Mouse (Mus musculus) T-cell, adult 2 months (primary cell): ENCODE measurements around the gene Olfr1499.
"Not testable (repeated sequence)": the region's sequence is repeated elsewhere in the genome, so short reads cannot be mapped to it uniquely, and the experiment has no call there.

ENCODE experiments used
- DNase-seq: peaks from one replicate; pipeline ENCODE4 v3.0.0; 2022; ENCODE audit warnings: low spot score

Gene Olfr1499

GRCm38 (mm10) chr19:13819347-13819746, at the start of gene Olfr1499:
Olfr1499 (minus strand) TSS chr19:13819447.
- no peak for DNase-seq

- no peak for DNase-seq
Observed at GRCm38 (mm10) chr19:13861495-13861894, 42.2 kb upstream of the Olfr1499 start, which contains the start of gene Olfr1502. Olfr1502 (plus strand) TSS chr19:13861795.

GRCm38 (mm10) chr19:13850592-13850991, 31.3 kb upstream of the Olfr1499 start, which contains the start of gene Olfr1501:
Olfr1501 (minus strand) TSS chr19:13850692.
- DNase-seq: not testable (repeated sequence)

GRCm38 (mm10) chr19:13830388-13830787, 11.1 kb upstream of the Olfr1499 start, which contains the start of gene Olfr1500:
Olfr1500 (minus strand) TSS chr19:13830488.
- DNase-seq: no peak

- no peak for DNase-seq
Observed at GRCm38 (mm10) chr19:13828447-13828846, 9.2 kb upstream of the Olfr1499 start.

- DNase-seq: no peak
Observed at GRCm38 (mm10) chr19:13820847-13821246, 1.6 kb upstream of the Olfr1499 start.

- no peak for DNase-seq
Observed at GRCm38 (mm10) chr19:13818827-13819226, 420 bp downstream of the Olfr1499 start.

GRCm38 (mm10) chr19:13812823-13813222, 6.4 kb downstream of the Olfr1499 start:
- DNase-seq: no peak

- DNase-seq: not testable (repeated sequence)
Observed at GRCm38 (mm10) chr19:13805486-13805885, 13.8 kb downstream of the Olfr1499 start.

GRCm38 (mm10) chr19:13798102-13798501, 21.1 kb downstream of the Olfr1499 start, which contains the start of gene Olfr1497:
Olfr1497 (minus strand) TSS chr19:13798202.
- DNase-seq: no peak

- no peak for DNase-seq
Observed at GRCm38 (mm10) chr19:13777578-13777977, 41.7 kb downstream of the Olfr1499 start, which contains the start of gene Olfr1496. Olfr1496 (plus strand) TSS chr19:13777878.

GRCm38 (mm10) chr19:13768565-13769276, 50.5 kb downstream of the Olfr1499 start:
- DNase-seq: no peak

- no peak for DNase-seq
Observed at GRCm38 (mm10) chr19:13764306-13764705, 54.9 kb downstream of the Olfr1499 start, which contains the start of gene Olfr1495. Olfr1495 (plus strand) TSS chr19:13764606.
